Mouse (Mus musculus) cortical plate, adult 2 months (tissue): ENCODE measurements around the gene Hspa12a.

ENCODE experiments used
- CTCF ChIP-seq: fragments of 200-500 bp; IDR thresholded peaks from 2 replicates; pipeline ENCODE4 v1.5.1; 2011; ENCODE audit warnings: mild to moderate bottlenecking, control low read depth, low read length; ENCODE audit not compliant: insufficient read depth; ENCODE audit errors: extremely low read depth
- POLR2A ChIP-seq: fragments of 200-500 bp; IDR thresholded peaks from 2 replicates; pipeline ENCODE4 v1.6.1; 2011; ENCODE audit warnings: mild to moderate bottlenecking, low read length, control low read depth; ENCODE audit not compliant: insufficient read depth; ENCODE audit errors: extremely low read depth

- TF ChIP-seq CTCF (no peak), POLR2A (no peak)
Observed at GRCm38 (mm10) chr19:58879330-58879957, 64.0 kb downstream of the Hspa12a start.
